ENCODE assay signal across 23 mouse cellular contexts in genomic region chr6:71261060-71261459, GRCm38 (mm10). TPM values are rescaled to one million over a fixed set of nuclear protein-coding genes. Genes with fewer than 3 reads are reported as not detected.
DNase-seq lines count a peak whose midpoint lies in the region; ATAC-seq and TF ChIP-seq lines count a peak whose summit lies in the region.
"Had no signal": no experiment of that assay in that cellular context is flagged by ENCODE, and none has a peak within 500 bp of the region (broad histone marks: within the 10 kb centered on the region; RNA-seq: fewer than 3 reads in every experiment).

No protein-coding gene starts in this region.

- H3K79me2 ChIP-seq in liver, adult 2 months (ENCODE audit: control insufficient read depth, insufficient read depth, low read length) = no peaks in the 10 kb centered on the region

- peak overlapping the region; percentile 90 for H3K27ac ChIP-seq in heart, embryonic 10.5 days
- peak overlapping the region; percentile 95 to 96; a peak in 3 of 4 replicates for H3K27ac ChIP-seq in heart, embryonic 14.5 days (replicated peaks in 1 of 2; ENCODE audit: control insufficient read depth in 1 of 2, insufficient read depth in 1 of 2, low read depth in 2 of 2, low read length in 2 of 2)
- no peak overlapping the region; the same call in 1 of the 2 replicates for H3K27ac ChIP-seq in liver, adult 2 months (replicated peaks; ENCODE audit: insufficient read depth, low read depth, low read length)
- H3K27ac ChIP-seq in liver, embryonic 11.5 days (ENCODE audit: low read depth, low read length) = no peak overlapping the region
- H3K27ac ChIP-seq: embryonic facial prominence, embryonic 13.5 days; forebrain, embryonic 12.5 days; hindbrain, embryonic 12.5 days had no signal

- H3K36me3 ChIP-seq in heart, embryonic 10.5 days = peaks cover 19% of the 10 kb centered on the region
- peaks cover 24% of the 10 kb centered on the region for H3K36me3 ChIP-seq in heart, embryonic 14.5 days (ENCODE audit: control insufficient read depth, insufficient read depth, low read length)
- no peaks in the 10 kb centered on the region for H3K36me3 ChIP-seq in liver, adult 2 months (ENCODE audit: control insufficient read depth, insufficient read depth, low read length)
- no peaks in the 10 kb centered on the region for H3K36me3 ChIP-seq in liver, embryonic 11.5 days (ENCODE audit: control insufficient read depth, insufficient read depth, low read length)
- H3K36me3 ChIP-seq: embryonic facial prominence, embryonic 13.5 days; forebrain, embryonic 12.5 days; hindbrain, embryonic 12.5 days had no signal

- no peak for TF ChIP-seq CTCF in liver, adult 2 months (IDR thresholded peaks at IDR 0.05; ENCODE audit: low read depth, low read length)

- no peaks in the 10 kb centered on the region for H3K9me3 ChIP-seq in heart, embryonic 10.5 days
- H3K9me3 ChIP-seq in heart, embryonic 14.5 days (ENCODE audit: control insufficient read depth, low read length) = no peaks in the 10 kb centered on the region
- no peaks in the 10 kb centered on the region for H3K9me3 ChIP-seq in liver, embryonic 11.5 days (ENCODE audit: control insufficient read depth, low read length)
- H3K9me3 ChIP-seq: embryonic facial prominence, embryonic 13.5 days; forebrain, embryonic 12.5 days; hindbrain, embryonic 12.5 days had no signal

- peak overlapping the region; percentile 64 for H3K4me3 ChIP-seq in heart, embryonic 10.5 days
- peak overlapping the region; percentile 61 to 68; a peak in 3 of 4 replicates for H3K4me3 ChIP-seq in heart, embryonic 14.5 days (ENCODE audit: control insufficient read depth in 1 of 2, insufficient read depth in 1 of 2, low read depth in 1 of 2, low read length in 2 of 2)
- H3K4me3 ChIP-seq in liver, adult 2 months (ENCODE audit: insufficient read depth, low read depth, low read length) = no peak overlapping the region
- H3K4me3 ChIP-seq in liver, embryonic 11.5 days (ENCODE audit: low read depth, low read length) = no peak overlapping the region
- H3K4me3 ChIP-seq: embryonic facial prominence, embryonic 13.5 days; forebrain, embryonic 12.5 days; hindbrain, embryonic 12.5 days had no signal

- intact Hi-C loops in heart, postnatal 25 days (cut with DNase I) = no loop called here

- WGBS in heart, embryonic 10.5 days = 52% methylated on average over 3 of the region's 3 CpGs
- whole genome bisulfite sequencing in heart, embryonic 14.5 days = 35% methylated on average over 3 of the region's 3 CpGs
- WGBS in liver, adult 2 months = 27% methylated on average over 3 of the region's 3 CpGs
- WGBS in liver, embryonic 11.5 days = 75% methylated on average over 3 of the region's 3 CpGs

- TF ChIP-seq POLR2A in liver, adult 2 months (IDR thresholded peaks at IDR 0.05; ENCODE audit: extremely low read depth, insufficient read depth, low read length) = no peak

- no peak for DNase-seq in heart, embryonic 10.5 days (ENCODE audit: low spot score)
- no peak for DNase-seq in heart, postnatal 25 days (ENCODE audit: low spot score)
- no peak for DNase-seq in heart, adult 11 months
- DNase-seq in liver, adult 2 months (ENCODE audit: extremely low read depth, low read depth, low spot score) = peak; percentile 72
- no peak for DNase-seq in liver, embryonic 11.5 days (ENCODE audit: low spot score)
- DNase-seq in embryo, embryonic 9.5 days (ENCODE audit: extremely low spot score) = no peak
- DNase-seq: adrenal gland, postnatal 14 days; cerebellum, adult 11-12 months; cerebellum, adult 9-10 months; cerebellum, postnatal 25 days; gastrocnemius, postnatal 25 days; kidney, adult 8-10 months had no signal

- peak overlapping the region; percentile 70 for H3K4me2 ChIP-seq in heart, embryonic 14.5 days (ENCODE audit: low read length)
- no peak overlapping the region for H3K4me2 ChIP-seq in liver, embryonic 11.5 days
- H3K4me2 ChIP-seq: embryonic facial prominence, embryonic 13.5 days; forebrain, embryonic 12.5 days; hindbrain, embryonic 12.5 days had no signal

- no peak for ATAC-seq in heart, embryonic 14.5 days (ENCODE audit: insufficient number of reproducible peaks, insufficient read depth, low FRiP score, low read depth)
- ATAC-seq in liver, embryonic 11.5 days (replicated peaks; ENCODE audit: low FRiP score) = no peak
- ATAC-seq: activated CD4-positive, CD25-positive, alpha-beta regulatory T cell, adult 4 months; forebrain, embryonic 16.5 days; hindbrain, embryonic 16.5 days; inflammation-experienced regulatory T-cells, adult 6 months; intestine, postnatal 0 days; Patski had no signal

- H3K4me1 ChIP-seq in heart, embryonic 10.5 days = peaks cover 40% of the 10 kb centered on the region
- peaks cover 11 to 33% of the 10 kb centered on the region in 2 experiments for H3K4me1 ChIP-seq in heart, embryonic 14.5 days (ENCODE audit: control insufficient read depth in 2 of 2, insufficient read depth in 2 of 2, low read length in 2 of 2)
- peaks cover 3% of the 10 kb centered on the region; the same call in 1 of the 2 replicates for H3K4me1 ChIP-seq in liver, adult 2 months (ENCODE audit: control insufficient read depth, insufficient read depth, low read length)
- peaks cover 13% of the 10 kb centered on the region for H3K4me1 ChIP-seq in liver, embryonic 11.5 days (replicated peaks; ENCODE audit: control insufficient read depth, insufficient read depth, low read length)
- H3K4me1 ChIP-seq: embryonic facial prominence, embryonic 13.5 days; forebrain, embryonic 12.5 days; hindbrain, embryonic 12.5 days had no signal

- H3K27me3 ChIP-seq in heart, embryonic 10.5 days (ENCODE audit: insufficient read depth, poor library complexity, severe bottlenecking) = no peaks in the 10 kb centered on the region
- no peaks in the 10 kb centered on the region for H3K27me3 ChIP-seq in heart, embryonic 14.5 days (ENCODE audit: control insufficient read depth, insufficient read depth, low read length)
- H3K27me3 ChIP-seq in liver, adult 2 months (ENCODE audit: control insufficient read depth, insufficient read depth, low read length) = no peaks in the 10 kb centered on the region
- no peaks in the 10 kb centered on the region for H3K27me3 ChIP-seq in liver, embryonic 11.5 days (replicated peaks; ENCODE audit: control insufficient read depth, insufficient read depth, low read length)
- H3K27me3 ChIP-seq: CH12.LX; embryonic facial prominence, embryonic 13.5 days; forebrain, embryonic 12.5 days; hindbrain, embryonic 12.5 days; Patski had no signal

- peak overlapping the region; percentile 86 for H3K9ac ChIP-seq in heart, embryonic 14.5 days (ENCODE audit: low read length)
- H3K9ac ChIP-seq in liver, adult 2 months (ENCODE audit: low read depth, low read length) = no peak overlapping the region
- H3K9ac ChIP-seq in liver, embryonic 11.5 days (ENCODE audit: low read depth, low read length) = no peak overlapping the region
- H3K9ac ChIP-seq: embryonic facial prominence, embryonic 13.5 days; forebrain, embryonic 12.5 days; hindbrain, embryonic 12.5 days had no signal

RNA-seq across cellular contexts. Expression of gene Krcc1, which starts 10.4 kb away (rescaled TPM):
- 53.5 and 55.5 TPM in 2 replicates for polyA plus RNA-seq in heart, embryonic 10.5 days (2016; fragmentation: Nextera tagmentation; extraction: Ambion mirVana)
- 10 to 100 TPM; 54.6 to 54.9 TPM for total RNA-seq in heart, postnatal 25 days (2021)
- 65.1 and 69.2 TPM in 2 replicates for polyA plus RNA-seq in heart, embryonic 14.5 days (2014; fragmentation: Nextera tagmentation; extraction: Ambion mirVana)
- 52.7 and 56.6 TPM in 2 replicates for total RNA-seq in liver, adult 2 months (2014; rRNA removed)
- 9.0 and 9.5 TPM in 2 replicates for polyA plus RNA-seq in liver, adult 2 months (2012; rRNA removed)
- 35.5 and 40.3 TPM in 2 replicates for polyA plus RNA-seq in liver, embryonic 11.5 days (2014; fragmentation: Nextera tagmentation; extraction: Ambion mirVana)

Comparison
In these comparisons a context has a peak if more than half of its experiments do, and no peak if none do; other contexts are left out.
1. H3K27ac ChIP-seq: peak in heart, embryonic 10.5 days (single experiment) and heart, embryonic 14.5 days (2 of 2); none in liver, adult 2 months (single experiment) and liver, embryonic 11.5 days (single experiment).
2. H3K4me3 ChIP-seq: peak in heart, embryonic 10.5 days (single experiment) and heart, embryonic 14.5 days (2 of 2); none in liver, adult 2 months (single experiment) and liver, embryonic 11.5 days (single experiment).